Mouse (Mus musculus): ENCODE measurements around the gene Hk1.
"Not testable (repeated sequence)": the region's sequence is repeated elsewhere in the genome, so short reads cannot be mapped to it uniquely, and the experiment has no call there.

Gene Hk1

GRCm38 (mm10) chr10:62340991-62341390, 38.7 kb downstream of the Hk1 start:
- DNase-seq (ENCODE audit: low spot score) = no peak

- peak; percentile 96 for DNase-seq (ENCODE audit: low spot score)
Observed at GRCm38 (mm10) chr10:62340095-62340731, 39.5 kb downstream of the Hk1 start.

GRCm38 (mm10) chr10:62339211-62340094, 40.3 kb downstream of the Hk1 start:
- peak; percentile 49 for DNase-seq (ENCODE audit: low spot score)

GRCm38 (mm10) chr10:62338626-62339025, 41.1 kb downstream of the Hk1 start:
- no peak for DNase-seq (ENCODE audit: low spot score)

- no peak for DNase-seq (ENCODE audit: low spot score)
Observed at GRCm38 (mm10) chr10:62338176-62338575, 41.5 kb downstream of the Hk1 start.

GRCm38 (mm10) chr10:62336601-62337578, 42.8 kb downstream of the Hk1 start:
- DNase-seq (ENCODE audit: low spot score) = no peak

- DNase-seq (ENCODE audit: low spot score) = no peak
Observed at GRCm38 (mm10) chr10:62335423-62335776, 44.3 kb downstream of the Hk1 start.

GRCm38 (mm10) chr10:62334686-62335422, 44.9 kb downstream of the Hk1 start:
- DNase-seq (ENCODE audit: low spot score) = no peak

- no peak for DNase-seq (ENCODE audit: low spot score)
Observed at GRCm38 (mm10) chr10:62333269-62333668, 46.4 kb downstream of the Hk1 start.

GRCm38 (mm10) chr10:62332514-62332913, 47.2 kb downstream of the Hk1 start:
- peak; percentile 63 for DNase-seq (ENCODE audit: low spot score)

GRCm38 (mm10) chr10:62331771-62332170, 47.9 kb downstream of the Hk1 start:
- no peak for DNase-seq (ENCODE audit: low spot score)

GRCm38 (mm10) chr10:62331296-62331695, 48.4 kb downstream of the Hk1 start:
- DNase-seq (ENCODE audit: low spot score) = no peak

GRCm38 (mm10) chr10:62329846-62330245, 49.9 kb downstream of the Hk1 start:
- DNase-seq (ENCODE audit: low spot score) = no peak

- DNase-seq (ENCODE audit: low spot score) = no peak
Observed at GRCm38 (mm10) chr10:62328886-62329412, 50.8 kb downstream of the Hk1 start.

GRCm38 (mm10) chr10:62327572-62328317, 52.0 kb downstream of the Hk1 start:
- peak; percentile 76 for DNase-seq (ENCODE audit: low spot score)

- DNase-seq (ENCODE audit: low spot score) = no peak
Observed at GRCm38 (mm10) chr10:62326818-62327571, 52.7 kb downstream of the Hk1 start.

- DNase-seq (ENCODE audit: low spot score) = no peak
Observed at GRCm38 (mm10) chr10:62326002-62326401, 53.7 kb downstream of the Hk1 start.

GRCm38 (mm10) chr10:62322821-62323220, 56.9 kb downstream of the Hk1 start:
- not testable (repeated sequence) for DNase-seq (ENCODE audit: low spot score)

- no peak for DNase-seq (ENCODE audit: low spot score)
Observed at GRCm38 (mm10) chr10:62321457-62321856, 58.3 kb downstream of the Hk1 start.

Data from spleen, adult 12 weeks (tissue).